Mouse (Mus musculus) intestine, embryonic 14.5 days (tissue): ENCODE data around the gene Rab9. TPM values are rescaled to one million over a fixed set of nuclear protein-coding genes. Genes with fewer than 3 reads are reported as not detected.
A peak's percentile ranks its signal among the peaks of the same experiment; 100 is the strongest.

ENCODE experiments used
- ATAC-seq: fragments of 200-750 bp; cut with Nextera tagmentation; replicated peaks from 2 replicates; pipeline ENCODE4 v1.8.0; 2017; ENCODE audit warnings: low read depth, moderate number of reproducible peaks, moderate TSS enrichment, moderate library complexity; ENCODE audit not compliant: low FRiP score, low TSS enrichment
- DNase-seq: peaks from one replicate; pipeline ENCODE4 v3.0.0-alpha.2; 2018; ENCODE audit warnings: low spot score
- H3K27ac ChIP-seq: fragments of 300-500 bp; sonication (generic); 2 replicates; pipeline ENCODE4 v1.5.1; 2014; ENCODE audit warnings: low read depth, mild to moderate bottlenecking, control low read depth
- H3K27me3 ChIP-seq: fragments of 300-500 bp; sonication (generic); replicated peaks from 2 replicates; pipeline ENCODE4 v1.6.1; 2014; ENCODE audit warnings: low read length, control low read depth; ENCODE audit not compliant: control insufficient read depth, insufficient read depth
- H3K36me3 ChIP-seq: fragments of 300-500 bp; sonication (generic); 2 replicates; pipeline ENCODE4 v1.6.1; 2014; ENCODE audit warnings: low read length, control low read depth; ENCODE audit not compliant: control insufficient read depth, insufficient read depth
- H3K4me1 ChIP-seq: fragments of 300-500 bp; sonication (generic); replicated peaks from 2 replicates; pipeline ENCODE4 v1.6.1; 2014; ENCODE audit warnings: low read length, control low read depth, mixed read lengths; ENCODE audit not compliant: control insufficient read depth, insufficient read depth
- H3K4me2 ChIP-seq: fragments of 300-500 bp; sonication (generic); 2 replicates; pipeline ENCODE4 v1.6.1; 2014; ENCODE audit warnings: low read length
- H3K4me3 ChIP-seq: fragments of 300-500 bp; sonication (generic); 2 replicates; pipeline ENCODE4 v1.5.1; 2014; ENCODE audit warnings: low read depth, low read length, control low read depth, mixed read lengths
- H3K9ac ChIP-seq: fragments of 300-500 bp; sonication (generic); 2 replicates; pipeline ENCODE4 v1.6.1; 2014; ENCODE audit warnings: mild to moderate bottlenecking, low read length
- H3K9me3 ChIP-seq: fragments of 300-500 bp; sonication (generic); 2 replicates; pipeline ENCODE4 v1.6.1; 2016; ENCODE audit warnings: low read length, control low read depth; ENCODE audit not compliant: control insufficient read depth
- WGBS: fragments of 180-500 bp; shearing (Covaris S2); extraction: QIAGEN DNeasy Blood & Tissue Kit; methylation state at CpG from one replicate; pipeline ENCODE4 v1.1.7; 2014; 5-methylcytosine and 5-hydroxymethylcytosine counted together
- polyA plus RNA-seq: library from polyadenylated mRNA; unstranded; fragments of >200 nt; fragmentation: Nextera tagmentation; extraction: Ambion mirVana; gene quantifications from 2 replicates; pipeline ENCODE4 v1.2.1, GENCODE M21; 2014

Rab9 gene
- polyA plus RNA-seq, 1 experiment from 2014 or later = 58.0 TPM

DNA sequence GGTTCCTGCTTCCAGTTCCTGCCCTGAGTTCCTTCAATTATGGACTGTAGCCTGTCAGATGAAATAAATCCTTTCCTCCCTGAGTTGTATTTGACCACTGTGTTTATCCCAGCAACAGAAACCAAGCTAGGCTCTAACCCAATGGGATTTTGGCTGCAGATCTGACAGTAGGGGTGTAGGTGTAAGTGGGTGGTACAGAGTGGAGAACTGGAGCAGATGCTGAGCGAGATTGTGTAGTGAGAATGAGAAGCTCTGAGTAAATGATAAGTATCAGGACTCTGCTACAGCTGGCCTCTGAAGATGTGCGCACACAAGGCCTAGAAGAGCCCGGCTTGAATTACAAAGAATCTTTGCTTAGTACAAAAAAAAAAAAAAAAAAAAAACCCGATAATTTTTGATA is 32.4 kb upstream of the Rab9 start:
- no peak overlapping the region for H3K9ac ChIP-seq
- H3K27me3 ChIP-seq = no peaks in the 10 kb centered on the region
- H3K9me3 ChIP-seq = no peaks in the 10 kb centered on the region
- H3K4me3 ChIP-seq = no peak overlapping the region
- no peak for ATAC-seq
- no peak overlapping the region for H3K27ac ChIP-seq
- H3K4me2 ChIP-seq = no peak overlapping the region
- no peaks in the 10 kb centered on the region for H3K36me3 ChIP-seq
- 96% methylated on average over 4 of the region's 4 CpGs for WGBS
- H3K4me1 ChIP-seq = no peaks in the 10 kb centered on the region
- no peak for DNase-seq

DNA sequence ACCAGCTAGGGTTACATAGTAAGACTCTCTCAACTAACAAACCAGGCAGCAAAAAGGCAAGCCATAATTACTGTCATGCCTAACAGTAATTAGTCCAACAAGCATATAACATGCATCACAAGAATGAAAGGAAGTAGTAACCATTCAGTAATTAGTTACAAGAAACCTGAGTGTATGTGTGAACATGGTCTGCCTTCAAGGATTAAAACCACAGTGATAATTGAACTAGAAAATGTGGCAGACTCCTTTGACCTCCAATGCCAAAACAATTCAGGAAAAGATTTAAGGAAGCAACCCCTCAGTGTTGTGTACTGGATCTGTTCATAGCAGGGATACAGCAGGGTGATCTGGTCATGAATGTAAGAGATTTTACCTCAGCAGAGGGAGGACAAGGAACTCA is 31.4 kb upstream of the Rab9 start:
- H3K4me3 ChIP-seq = no peak overlapping the region
- H3K9me3 ChIP-seq = no peaks in the 10 kb centered on the region
- DNase-seq = no peak
- peak overlapping the region; percentile 42; the same call in 1 of the 2 replicates for H3K4me2 ChIP-seq
- no peaks in the 10 kb centered on the region for H3K4me1 ChIP-seq
- no peak overlapping the region for H3K27ac ChIP-seq
- no peaks in the 10 kb centered on the region for H3K27me3 ChIP-seq
- H3K9ac ChIP-seq = no peak overlapping the region
- H3K36me3 ChIP-seq = no peaks in the 10 kb centered on the region
- no peak for ATAC-seq

DNA sequence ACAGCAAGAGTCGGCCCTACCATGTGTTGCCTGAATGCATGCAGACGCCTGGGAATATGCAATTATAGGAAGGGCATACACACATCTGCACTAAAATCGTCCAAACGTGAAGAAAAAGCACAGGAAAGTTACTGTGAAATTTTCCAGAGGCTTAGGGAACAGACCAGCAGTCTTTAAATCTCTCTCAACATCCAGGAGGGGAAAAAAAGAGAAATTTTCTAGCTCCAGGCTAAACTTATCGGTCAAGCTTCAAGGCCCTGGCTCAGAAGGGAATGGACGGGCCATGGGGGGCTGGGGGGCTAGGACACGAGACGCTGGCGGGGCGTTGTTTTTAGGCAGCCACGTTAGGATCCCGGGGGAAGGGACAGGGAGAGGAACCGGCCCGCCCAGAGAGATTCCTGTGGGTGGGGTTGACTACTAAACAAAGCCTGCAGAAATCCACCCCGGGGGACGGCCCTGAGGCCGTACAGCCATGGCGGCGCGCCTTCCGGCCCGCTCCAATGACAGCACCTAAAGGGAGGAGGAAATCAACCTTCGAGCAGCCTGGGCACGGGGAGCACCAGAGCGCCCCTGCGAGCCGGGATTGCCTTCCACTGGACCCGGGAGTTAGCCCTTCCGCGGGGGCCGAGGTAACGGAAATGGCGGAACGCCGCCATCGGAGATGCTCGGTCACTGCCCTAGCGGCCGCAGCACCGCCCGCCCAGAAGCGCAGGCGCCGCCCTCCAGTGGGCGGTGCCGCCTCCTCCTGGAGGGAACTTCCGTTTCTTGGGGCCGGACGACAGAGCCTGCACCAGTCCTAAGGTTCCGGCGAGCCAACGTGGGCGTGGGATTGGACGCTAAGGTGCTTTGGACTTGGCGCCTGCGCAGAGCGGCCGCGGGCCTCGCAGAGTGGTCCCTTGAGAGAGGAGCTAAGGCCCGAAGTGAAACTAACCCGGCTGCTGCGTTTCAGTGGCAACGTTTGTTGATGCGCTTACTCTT is 30.4 kb upstream of the Rab9 start:
- H3K4me2 ChIP-seq = peak overlapping the region; percentile 47
- ATAC-seq (peak; percentile 98), DNase-seq (peak; percentile 87)
- H3K27ac ChIP-seq = peak overlapping the region; percentile 98
- H3K27me3 ChIP-seq = no peaks in the 10 kb centered on the region
- H3K36me3 ChIP-seq = no peaks in the 10 kb centered on the region
- WGBS = 8% methylated on average over 52 of the region's 65 CpGs
- peak overlapping the region; percentile 53 for H3K4me3 ChIP-seq
- peak overlapping the region; percentile 80 for H3K9ac ChIP-seq
- H3K9me3 ChIP-seq = no peaks in the 10 kb centered on the region
- H3K4me1 ChIP-seq = no peaks in the 10 kb centered on the region

DNA sequence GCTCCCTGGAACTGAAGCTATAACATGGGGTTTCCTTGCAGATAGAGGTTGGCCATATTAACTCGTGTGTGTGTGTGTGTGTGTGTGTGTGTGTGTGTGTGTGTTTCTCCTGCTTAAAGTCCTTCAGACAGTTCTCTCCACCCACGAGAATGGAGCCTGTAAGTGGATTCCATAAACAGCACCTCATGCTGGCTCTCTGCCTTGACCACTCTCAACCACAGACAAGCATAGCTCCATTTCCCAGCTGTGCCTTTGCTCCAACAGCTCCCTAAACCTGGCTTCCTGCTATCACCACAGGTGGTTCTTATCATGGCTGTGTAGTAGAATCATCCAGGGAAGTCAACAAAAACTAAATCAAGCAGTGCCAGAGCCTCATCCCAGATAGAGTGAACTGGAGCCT is 24.8 kb upstream of the Rab9 start:
- Histone ChIP-seq H3K27ac (no peak overlapping the region), H3K4me3 (no peak overlapping the region), H3K9me3 (no peaks in the 10 kb centered on the region), H3K9ac (no peak overlapping the region), H3K4me1 (no peaks in the 10 kb centered on the region), H3K27me3 (no peaks in the 10 kb centered on the region), H3K36me3 (no peaks in the 10 kb centered on the region), H3K4me2 (no peak overlapping the region)
- DNase-seq (no peak), ATAC-seq (no peak)
- 58% methylated on average over 2 of the region's 2 CpGs for WGBS

DNA sequence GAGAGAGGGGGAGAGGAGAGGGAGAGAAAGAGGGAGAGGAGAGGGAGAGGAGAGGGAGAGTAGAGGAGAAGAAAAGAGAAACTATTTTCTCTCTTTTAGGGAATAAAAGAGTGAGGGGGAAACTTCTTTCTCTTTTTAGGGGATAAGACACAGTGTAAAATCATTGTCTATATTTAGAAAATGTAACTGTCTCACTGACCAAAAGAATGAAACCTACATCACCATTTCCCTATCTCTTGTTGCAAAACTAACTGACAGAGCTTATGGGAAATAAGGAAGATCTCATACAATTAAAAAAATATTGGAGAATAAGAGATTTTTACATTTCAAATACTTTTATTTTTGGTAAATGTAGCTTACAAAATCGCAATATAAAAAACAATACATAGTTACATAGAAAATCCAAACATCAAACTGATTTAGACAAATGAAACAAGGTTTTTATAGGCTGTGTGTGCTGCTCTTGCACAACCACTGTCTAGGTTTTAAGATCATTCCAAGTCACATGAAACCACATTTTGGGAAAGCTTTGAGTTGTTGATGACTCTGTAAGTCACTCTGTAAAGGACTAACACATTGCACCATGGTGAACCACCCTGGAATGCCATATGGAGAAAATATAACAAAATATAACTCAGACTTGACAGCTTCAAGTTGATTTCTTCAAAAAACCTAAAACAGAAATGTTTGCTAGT is 20.0 kb upstream of the Rab9 start:
- no peaks in the 10 kb centered on the region for H3K9me3 ChIP-seq
- 81% methylated on average over 1 of the region's 1 CpGs for WGBS
- no peak overlapping the region for H3K4me3 ChIP-seq
- no peaks in the 10 kb centered on the region for H3K4me1 ChIP-seq
- no peaks in the 10 kb centered on the region for H3K27me3 ChIP-seq
- no peak for ATAC-seq
- no peak for DNase-seq
- H3K4me2 ChIP-seq = no peak overlapping the region
- no peak overlapping the region for H3K27ac ChIP-seq
- H3K9ac ChIP-seq = no peak overlapping the region
- no peaks in the 10 kb centered on the region for H3K36me3 ChIP-seq

DNA sequence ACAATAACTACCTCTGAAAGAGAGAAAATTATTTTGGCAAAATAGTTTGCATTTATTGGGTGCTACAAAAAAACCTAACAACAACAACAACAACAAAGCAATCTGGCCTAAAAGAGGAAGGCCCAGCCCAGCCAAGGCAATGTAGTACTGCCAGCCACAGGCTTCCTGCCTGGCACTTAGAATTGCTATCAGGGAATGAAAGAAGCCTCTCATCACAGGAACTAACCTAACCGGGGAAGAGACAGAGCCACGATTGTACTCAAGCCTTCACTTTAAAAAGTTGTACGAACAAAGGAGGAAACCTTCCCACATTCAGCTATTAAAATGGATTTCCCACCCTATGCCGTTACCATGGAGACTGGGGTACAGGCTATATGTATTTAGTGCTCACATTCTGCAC is 18.1 kb upstream of the Rab9 start:
- 80% methylated on average over 4 of the region's 4 CpGs for WGBS

DNA sequence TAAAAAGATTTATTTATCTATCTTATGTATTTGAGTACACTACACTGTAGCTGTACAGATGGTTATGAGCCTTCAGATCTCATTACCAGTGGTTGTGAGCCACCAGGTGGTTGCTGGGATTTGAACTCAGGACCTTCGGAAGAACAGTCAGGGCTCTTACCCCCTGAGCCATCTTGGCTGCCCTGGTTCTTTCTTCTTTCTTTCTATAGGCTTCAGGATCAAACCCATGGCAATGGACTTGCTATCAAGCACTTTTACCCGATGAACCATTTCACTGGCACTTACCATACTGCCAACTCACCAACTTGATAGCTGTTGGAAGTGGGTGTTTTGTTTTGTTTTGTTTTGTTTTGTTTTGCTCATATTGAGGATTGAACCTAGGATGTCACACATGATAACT is 15.4 kb upstream of the Rab9 start:
- WGBS = 100% methylated on average over 2 of the region's 2 CpGs
- Histone ChIP-seq H3K27me3 (no peaks in the 10 kb centered on the region), H3K27ac (no peak overlapping the region), H3K36me3 (no peaks in the 10 kb centered on the region), H3K4me1 (no peaks in the 10 kb centered on the region), H3K9me3 (no peaks in the 10 kb centered on the region), H3K4me3 (no peak overlapping the region), H3K4me2 (no peak overlapping the region), H3K9ac (no peak overlapping the region)
- ATAC-seq = no peak
- DNase-seq = no peak

More for the DNA sequence above, 18.1 kb upstream of the Rab9 start:
- Histone ChIP-seq H3K36me3 (no peaks in the 10 kb centered on the region), H3K4me2 (no peak overlapping the region), H3K9ac (no peak overlapping the region), H3K4me1 (no peaks in the 10 kb centered on the region), H3K9me3 (no peaks in the 10 kb centered on the region), H3K27me3 (no peaks in the 10 kb centered on the region), H3K4me3 (no peak overlapping the region), H3K27ac (no peak overlapping the region)
- DNase-seq = no peak
- ATAC-seq = no peak

DNA sequence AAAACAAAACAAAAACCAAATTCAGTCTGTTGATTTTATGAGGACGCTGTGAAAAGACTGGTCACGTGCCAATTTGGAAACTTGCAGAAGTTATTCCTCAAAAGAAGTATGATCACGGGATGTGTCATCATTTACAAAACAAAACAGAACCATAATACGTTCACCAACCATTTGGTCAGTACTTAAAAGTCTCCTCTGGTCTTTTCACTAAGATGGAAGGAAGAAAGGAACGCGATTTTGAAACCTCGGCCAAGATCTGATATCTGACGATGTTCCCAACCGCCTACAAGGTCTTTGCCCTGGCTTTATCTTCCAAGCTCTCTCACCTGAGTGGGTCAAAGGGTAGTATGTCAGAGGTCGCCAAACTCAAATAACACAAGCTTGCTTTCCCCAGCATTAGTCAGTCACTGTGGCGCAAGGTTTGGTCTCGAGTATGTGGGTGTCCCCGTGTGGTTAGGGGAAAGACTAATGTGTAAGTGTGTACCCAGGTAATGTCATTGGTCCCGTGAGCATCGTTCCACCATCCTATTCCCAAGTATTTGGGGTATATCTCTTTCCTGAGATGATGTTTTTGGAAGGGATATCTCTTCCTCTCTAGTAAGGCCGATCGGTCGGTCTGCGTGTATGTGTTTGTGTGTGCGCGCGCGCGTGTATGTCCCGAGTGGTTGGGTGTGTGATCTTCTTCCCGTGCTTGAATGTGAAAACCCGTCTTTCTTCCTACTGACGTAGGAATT is 869 bp downstream of the Rab9 start:
- Histone ChIP-seq H3K9me3 (no peaks in the 10 kb centered on the region), H3K9ac (peak overlapping the region; percentile 67), H3K4me1 (0 out of 2 replicates have a peak, but pooled peaks cover 3% of the 10 kb centered on the region), H3K27me3 (0 out of 2 replicates have a peak, but pooled peaks cover 4% of the 10 kb centered on the region), H3K4me2 (peak overlapping the region; percentile 59), H3K27ac (peak overlapping the region; percentile 78; the same call in 1 of the 2 replicates), H3K4me3 (peak overlapping the region; percentile 57), H3K36me3 (0 out of 2 replicates have a peak, but pooled peaks cover 9% of the 10 kb centered on the region)
- DNase-seq = no peak
- WGBS = 16% methylated on average over 28 of the region's 28 CpGs
- no peak; the same call in 1 of the 2 replicates for ATAC-seq
